Mouse (Mus musculus) intestine, embryonic 16.5 days (tissue): Measurements from ENCODE around the gene Grk3. TPM values are rescaled to one million over a fixed set of nuclear protein-coding genes. Genes with fewer than 3 reads are reported as not detected.

Source experiments
- ATAC-seq: fragments of 200-750 bp; cut with Nextera tagmentation; 2 replicates; pipeline ENCODE4 v1.8.0; 2017; ENCODE audit warnings: moderate TSS enrichment, moderate library complexity
- H3K27ac ChIP-seq: fragments of 300-500 bp; sonication (generic); 2 replicates; pipeline ENCODE4 v1.5.1; 2014; ENCODE audit warnings: mild to moderate bottlenecking, low read length
- H3K27me3 ChIP-seq: fragments of 300-500 bp; sonication (generic); replicated peaks from 2 replicates; pipeline ENCODE4 v1.6.1; 2014; ENCODE audit warnings: low read length, control low read depth, mixed read lengths; ENCODE audit not compliant: control insufficient read depth, insufficient read depth
- H3K36me3 ChIP-seq: fragments of 300-500 bp; sonication (generic); 2 replicates; pipeline ENCODE4 v1.6.1; 2014; ENCODE audit warnings: low read length, control low read depth; ENCODE audit not compliant: control insufficient read depth, insufficient read depth
- H3K4me1 ChIP-seq: fragments of 300-500 bp; sonication (generic); 2 replicates; pipeline ENCODE4 v1.6.1; 2014; ENCODE audit warnings: low read length, control low read depth, mixed read lengths; ENCODE audit not compliant: control insufficient read depth, insufficient read depth
- H3K4me2 ChIP-seq: fragments of 300-500 bp; sonication (generic); 2 replicates; pipeline ENCODE4 v1.6.1; 2014; ENCODE audit warnings: low read depth, low read length, control low read depth
- H3K4me3 ChIP-seq: fragments of 300-500 bp; sonication (generic); 2 replicates; pipeline ENCODE4 v1.5.1; 2014; ENCODE audit warnings: mild to moderate bottlenecking, low read length
- H3K9ac ChIP-seq: fragments of 300-500 bp; sonication (generic); 2 replicates; pipeline ENCODE4 v1.6.1; 2014; ENCODE audit warnings: low read depth, low read length
- H3K9me3 ChIP-seq: fragments of 300-500 bp; sonication (generic); 2 replicates; pipeline ENCODE4 v1.6.1; 2016; ENCODE audit warnings: low read length, control low read depth; ENCODE audit not compliant: control insufficient read depth
- WGBS: fragments of 180-500 bp; shearing (Covaris S2); extraction: QIAGEN DNeasy Blood & Tissue Kit; methylation state at CpG from one replicate; pipeline ENCODE4 v1.1.7; 2014; 5-methylcytosine and 5-hydroxymethylcytosine counted together
- polyA plus RNA-seq: library from polyadenylated mRNA; unstranded; fragments of >200 nt; fragmentation: Nextera tagmentation; extraction: Ambion mirVana; gene quantifications from 2 replicates; pipeline ENCODE4 v1.2.1, GENCODE M21; 2015

Gene Grk3
- polyA plus RNA-seq, 1 experiment from 2014 or later = 11.9 TPM

GRCm38 (mm10) chr5:113035094-113036047 is 19.8 kb upstream of the Grk3 start:
- no peak overlapping the region for H3K9ac ChIP-seq
- no peaks in the 10 kb centered on the region for H3K36me3 ChIP-seq
- 52% methylated on average over 10 of the region's 10 CpGs for WGBS
- H3K27me3 ChIP-seq = no peaks in the 10 kb centered on the region
- H3K4me2 ChIP-seq = peak overlapping the region; percentile 13; the same call in 1 of the 2 replicates
- H3K9me3 ChIP-seq = no peaks in the 10 kb centered on the region
- no peak overlapping the region for H3K27ac ChIP-seq
- no peak overlapping the region for H3K4me3 ChIP-seq
- H3K4me1 ChIP-seq = peaks cover 14% of the 10 kb centered on the region
- peak; percentile 75 for ATAC-seq

- no peak for ATAC-seq
- WGBS = 68% methylated on average over 15 of the region's 15 CpGs
- Histone ChIP-seq H3K27ac (no peak overlapping the region), H3K4me1 (peaks cover 17% of the 10 kb centered on the region), H3K9ac (no peak overlapping the region), H3K9me3 (no peaks in the 10 kb centered on the region), H3K36me3 (no peaks in the 10 kb centered on the region), H3K4me3 (no peak overlapping the region), H3K27me3 (no peaks in the 10 kb centered on the region), H3K4me2 (no peak overlapping the region)
Measured at GRCm38 (mm10) chr5:113031201-113031754, 15.7 kb upstream of the Grk3 start.

- H3K36me3 ChIP-seq = no peaks in the 10 kb centered on the region
- H3K4me2 ChIP-seq = no peak overlapping the region
- ATAC-seq = no peak
- H3K4me1 ChIP-seq = peaks cover 5% of the 10 kb centered on the region; the same call in 1 of the 2 replicates
- no peaks in the 10 kb centered on the region for H3K27me3 ChIP-seq
- H3K27ac ChIP-seq = no peak overlapping the region
- H3K9ac ChIP-seq = no peak overlapping the region
- H3K9me3 ChIP-seq = no peaks in the 10 kb centered on the region
- 62% methylated on average over 3 of the region's 3 CpGs for WGBS
- no peak overlapping the region for H3K4me3 ChIP-seq
Measured at GRCm38 (mm10) chr5:113030082-113030481, 14.5 kb upstream of the Grk3 start.

- ATAC-seq = no peak
- Histone ChIP-seq H3K27ac (no peak overlapping the region), H3K4me3 (no peak overlapping the region), H3K9ac (no peak overlapping the region), H3K4me1 (peaks cover 14% of the 10 kb centered on the region), H3K9me3 (no peaks in the 10 kb centered on the region), H3K27me3 (no peaks in the 10 kb centered on the region), H3K4me2 (no peak overlapping the region), H3K36me3 (no peaks in the 10 kb centered on the region)
- WGBS = 63% methylated on average over 5 of the region's 5 CpGs
Measured at GRCm38 (mm10) chr5:113026706-113027105, 11.1 kb upstream of the Grk3 start.

- Histone ChIP-seq H3K9me3 (no peaks in the 10 kb centered on the region), H3K27ac (peak overlapping the region; percentile 87), H3K4me2 (peak overlapping the region; percentile 53), H3K4me3 (peak overlapping the region; percentile 32), H3K27me3 (no peaks in the 10 kb centered on the region), H3K36me3 (no peaks in the 10 kb centered on the region), H3K4me1 (peaks cover 14% of the 10 kb centered on the region), H3K9ac (peak overlapping the region; percentile 56; the same call in 1 of the 2 replicates)
- ATAC-seq = peak; percentile 92
- WGBS = 8% methylated on average over 18 of the region's 18 CpGs
Measured at GRCm38 (mm10) chr5:113024154-113024764, 8.7 kb upstream of the Grk3 start.

GRCm38 (mm10) chr5:113018190-113018589 is 2.6 kb upstream of the Grk3 start:
- peaks cover 11% of the 10 kb centered on the region for H3K4me1 ChIP-seq
- no peak for ATAC-seq
- no peaks in the 10 kb centered on the region for H3K36me3 ChIP-seq
- no peak overlapping the region for H3K9ac ChIP-seq
- no peaks in the 10 kb centered on the region for H3K27me3 ChIP-seq
- 58% methylated on average over 8 of the region's 8 CpGs for WGBS
- no peaks in the 10 kb centered on the region for H3K9me3 ChIP-seq
- no peak overlapping the region for H3K27ac ChIP-seq
- no peak overlapping the region for H3K4me3 ChIP-seq
- no peak overlapping the region for H3K4me2 ChIP-seq

GRCm38 (mm10) chr5:113017004-113017403 is 1.4 kb upstream of the Grk3 start:
- no peak overlapping the region for H3K27ac ChIP-seq
- H3K4me3 ChIP-seq = no peak overlapping the region
- 85% methylated on average over 1 of the region's 1 CpGs for WGBS
- no peaks in the 10 kb centered on the region for H3K9me3 ChIP-seq
- H3K36me3 ChIP-seq = no peaks in the 10 kb centered on the region
- no peak overlapping the region for H3K4me2 ChIP-seq
- no peak for ATAC-seq
- H3K9ac ChIP-seq = no peak overlapping the region
- no peaks in the 10 kb centered on the region for H3K27me3 ChIP-seq
- peaks cover 11% of the 10 kb centered on the region for H3K4me1 ChIP-seq

GRCm38 (mm10) chr5:113014808-113015235 is 769 bp downstream of the Grk3 start:
- H3K36me3 ChIP-seq = no peaks in the 10 kb centered on the region
- H3K4me3 ChIP-seq = peak overlapping the region; percentile 68
- WGBS = under 1% methylated on average over 14 of the region's 14 CpGs
- no peaks in the 10 kb centered on the region for H3K9me3 ChIP-seq
- H3K9ac ChIP-seq = peak overlapping the region; percentile 80
- peak overlapping the region; percentile 61 for H3K4me2 ChIP-seq
- peak; percentile 52 for ATAC-seq
- peak overlapping the region; percentile 66 for H3K27ac ChIP-seq
- H3K27me3 ChIP-seq = no peaks in the 10 kb centered on the region
- H3K4me1 ChIP-seq = peaks cover 11% of the 10 kb centered on the region

- ATAC-seq = no peak
- Histone ChIP-seq H3K4me3 (peak overlapping the region; percentile 68), H3K27me3 (no peaks in the 10 kb centered on the region), H3K9me3 (no peaks in the 10 kb centered on the region), H3K9ac (peak overlapping the region; percentile 80), H3K36me3 (no peaks in the 10 kb centered on the region), H3K4me2 (peak overlapping the region; percentile 61), H3K4me1 (peaks cover 11% of the 10 kb centered on the region), H3K27ac (peak overlapping the region; percentile 66; the same call in 1 of the 2 replicates)
- 48% methylated on average over 16 of the region's 16 CpGs for WGBS
Measured at GRCm38 (mm10) chr5:113014111-113014807, 1.3 kb downstream of the Grk3 start.
